Mouse (Mus musculus) hindbrain, embryonic 10.5 days (tissue): Measurements from ENCODE around the gene Ing1. TPM values are rescaled to one million over a fixed set of nuclear protein-coding genes. Genes with fewer than 3 reads are reported as not detected.
"Not testable (repeated sequence)": the region's sequence is repeated elsewhere in the genome, so short reads cannot be mapped to it uniquely, and the experiment has no call there.

Experiments
- DNase-seq: peaks from one replicate; pipeline ENCODE4 v3.0.0-alpha.2; 2017; ENCODE audit warnings: low spot score
- H3K27ac ChIP-seq: fragments of 300-500 bp; sonication (generic); 2 replicates; pipeline ENCODE4 v1.5.1; 2016; ENCODE audit warnings: mild to moderate bottlenecking, moderate library complexity
- H3K27me3 ChIP-seq: fragments of 300-500 bp; sonication (generic); 2 replicates; pipeline ENCODE4 v1.6.1; 2016; ENCODE audit warnings: mild to moderate bottlenecking; ENCODE audit not compliant: poor library complexity, insufficient read depth, severe bottlenecking
- H3K36me3 ChIP-seq: fragments of 300-500 bp; sonication (generic); 2 replicates; pipeline ENCODE4 v1.6.1; 2016; ENCODE audit warnings: mild to moderate bottlenecking, moderate library complexity
- H3K4me1 ChIP-seq: fragments of 300-500 bp; sonication (generic); replicated peaks from 2 replicates; pipeline ENCODE4 v1.6.1; 2016; ENCODE audit warnings: mild to moderate bottlenecking
- H3K4me3 ChIP-seq: fragments of 300-500 bp; sonication (generic); 2 replicates; pipeline ENCODE4 v1.5.1; 2016; ENCODE audit warnings: mild to moderate bottlenecking, moderate library complexity
- H3K9me3 ChIP-seq: fragments of 300-500 bp; sonication (generic); 2 replicates; pipeline ENCODE4 v1.6.1; 2016; ENCODE audit warnings: mild to moderate bottlenecking, moderate library complexity
- whole genome bisulfite sequencing: fragments of 180-500 bp; shearing (Covaris S2); methylation state at CpG from one replicate; pipeline ENCODE4 v1.1.7; 2016; 5-methylcytosine and 5-hydroxymethylcytosine counted together
- polyA plus RNA-seq: library from polyadenylated mRNA; unstranded; fragments of >200 nt; fragmentation: Nextera tagmentation; extraction: Ambion mirVana; gene quantifications from 2 replicates; pipeline ENCODE4 v1.2.1, GENCODE M21; 2016

The Ing1 gene
- polyA plus RNA-seq, 1 experiment from 2014 or later, result 31.0 TPM

- H3K36me3 ChIP-seq, result peaks cover 52% of the 10 kb centered on the region
- H3K4me3 ChIP-seq, result no peak overlapping the region
- 43% methylated on average over 4 of the region's 4 CpGs for WGBS
- 0 out of 2 replicates have a peak, but pooled peaks cover 3% of the 10 kb centered on the region for H3K9me3 ChIP-seq
- H3K27me3 ChIP-seq, result no peaks in the 10 kb centered on the region
- no peak overlapping the region for H3K27ac ChIP-seq
- no peak for DNase-seq
- H3K4me1 ChIP-seq, result peaks cover 16% of the 10 kb centered on the region; the same call in 1 of the 2 replicates
Observed at GRCm38 (mm10) chr8:11530849-11531248, 24.5 kb upstream of the Ing1 start.

- H3K4me3 ChIP-seq, result no peak overlapping the region
Observed at GRCm38 (mm10) chr8:11534494-11534893, 20.9 kb upstream of the Ing1 start.

GRCm38 (mm10) chr8:11539049-11539448 lies 16.3 kb upstream of the Ing1 start:
- H3K4me1 ChIP-seq, result peaks cover 15% of the 10 kb centered on the region; the same call in 1 of the 2 replicates
- H3K27me3 ChIP-seq, result no peaks in the 10 kb centered on the region
- H3K4me3 ChIP-seq, result no peak overlapping the region
- H3K9me3 ChIP-seq, result 0 out of 2 replicates have a peak, but pooled peaks cover 3% of the 10 kb centered on the region
- H3K36me3 ChIP-seq, result peaks cover 47% of the 10 kb centered on the region
- H3K27ac ChIP-seq, result no peak overlapping the region
- WGBS, result 95% methylated on average over 4 of the region's 4 CpGs
- DNase-seq, result no peak

More at GRCm38 (mm10) chr8:11534494-11534893, 20.9 kb upstream of the Ing1 start:
- Histone ChIP-seq H3K27me3 (no peaks in the 10 kb centered on the region), H3K9me3 (0 out of 2 replicates have a peak, but pooled peaks cover 3% of the 10 kb centered on the region), H3K4me1 (peaks cover 16% of the 10 kb centered on the region; the same call in 1 of the 2 replicates), H3K27ac (no peak overlapping the region), H3K36me3 (peaks cover 49% of the 10 kb centered on the region)
- DNase-seq, result no peak
- WGBS, result 25% methylated on average over 9 of the region's 9 CpGs

- Histone ChIP-seq H3K9me3 (0 out of 2 replicates have a peak, but pooled peaks cover 3% of the 10 kb centered on the region), H3K36me3 (peaks cover 48% of the 10 kb centered on the region), H3K27me3 (no peaks in the 10 kb centered on the region), H3K4me1 (peaks cover 4% of the 10 kb centered on the region; the same call in 1 of the 2 replicates), H3K27ac (no peak overlapping the region), H3K4me3 (no peak overlapping the region)
- WGBS, result 92% methylated on average over 8 of the region's 8 CpGs
- DNase-seq, result no peak
Observed at GRCm38 (mm10) chr8:11540182-11540581, 15.2 kb upstream of the Ing1 start.

- H3K27ac ChIP-seq, result no peak overlapping the region
Observed at GRCm38 (mm10) chr8:11542031-11542430, 13.3 kb upstream of the Ing1 start.

GRCm38 (mm10) chr8:11542866-11543265 lies 12.5 kb upstream of the Ing1 start:
- no peaks in the 10 kb centered on the region for H3K27me3 ChIP-seq
- 0 out of 2 replicates have a peak, but pooled peaks cover 3% of the 10 kb centered on the region for H3K9me3 ChIP-seq
- no peak overlapping the region for H3K4me3 ChIP-seq
- H3K27ac ChIP-seq, result no peak overlapping the region
- H3K4me1 ChIP-seq, result no peaks in the 10 kb centered on the region
- peaks cover 50% of the 10 kb centered on the region for H3K36me3 ChIP-seq
- DNase-seq, result no peak
- 88% methylated on average over 4 of the region's 4 CpGs for WGBS

More at GRCm38 (mm10) chr8:11542031-11542430, 13.3 kb upstream of the Ing1 start:
- 0 out of 2 replicates have a peak, but pooled peaks cover 3% of the 10 kb centered on the region for H3K9me3 ChIP-seq
- no peak for DNase-seq
- H3K27me3 ChIP-seq, result no peaks in the 10 kb centered on the region
- no peaks in the 10 kb centered on the region for H3K4me1 ChIP-seq
- 96% methylated on average over 12 of the region's 12 CpGs for WGBS
- no peak overlapping the region for H3K4me3 ChIP-seq
- H3K36me3 ChIP-seq, result peaks cover 53% of the 10 kb centered on the region

GRCm38 (mm10) chr8:11544386-11544785 lies 11.0 kb upstream of the Ing1 start:
- Histone ChIP-seq H3K27ac (no peak overlapping the region), H3K9me3 (0 out of 2 replicates have a peak, but pooled peaks cover 3% of the 10 kb centered on the region), H3K27me3 (no peaks in the 10 kb centered on the region), H3K4me3 (no peak overlapping the region), H3K36me3 (peaks cover 49% of the 10 kb centered on the region), H3K4me1 (no peaks in the 10 kb centered on the region)
- WGBS, result 44% methylated on average over 3 of the region's 3 CpGs
- peak; percentile 23 for DNase-seq

- no peaks in the 10 kb centered on the region for H3K27me3 ChIP-seq
- whole genome bisulfite sequencing, result 66% methylated on average over 6 of the region's 6 CpGs
- no peak for DNase-seq
Observed at GRCm38 (mm10) chr8:11547063-11547462, 8.3 kb upstream of the Ing1 start.

GRCm38 (mm10) chr8:11549706-11550105 lies 5.7 kb upstream of the Ing1 start:
- Histone ChIP-seq H3K9me3 (no peaks in the 10 kb centered on the region), H3K4me1 (peaks cover 25% of the 10 kb centered on the region), H3K36me3 (peaks cover 11% of the 10 kb centered on the region), H3K27ac (no peak overlapping the region), H3K27me3 (no peaks in the 10 kb centered on the region), H3K4me3 (peak overlapping the region; percentile 78)
- peak; percentile 53 for DNase-seq
- 20% methylated on average over 7 of the region's 7 CpGs for WGBS

More at GRCm38 (mm10) chr8:11547063-11547462, 8.3 kb upstream of the Ing1 start:
- Histone ChIP-seq H3K4me3 (no peak overlapping the region), H3K36me3 (peaks cover 26% of the 10 kb centered on the region), H3K9me3 (no peaks in the 10 kb centered on the region), H3K27ac (no peak overlapping the region), H3K4me1 (peaks cover 18% of the 10 kb centered on the region)

GRCm38 (mm10) chr8:11550281-11550948 lies 5.0 kb upstream of the Ing1 start, which contains the start of gene Cars2:
Gene Cars2, minus strand, starts transcription at chr8:11550783.
- Histone ChIP-seq H3K36me3 (peaks cover 8% of the 10 kb centered on the region), H3K4me1 (peaks cover 30% of the 10 kb centered on the region), H3K27me3 (no peaks in the 10 kb centered on the region), H3K9me3 (no peaks in the 10 kb centered on the region), H3K4me3 (peak within 1 kb of the TSS; percentile 78), H3K27ac (peak within 1 kb of the TSS; percentile 91)
- peak; percentile 90 for DNase-seq
- under 1% methylated on average over 53 of the region's 53 CpGs for WGBS

GRCm38 (mm10) chr8:11551497-11551896 lies 3.9 kb upstream of the Ing1 start:
- H3K36me3 ChIP-seq, H3K27me3 ChIP-seq, DNase-seq, H3K9me3 ChIP-seq, H3K27ac ChIP-seq: not testable (repeated sequence)
- H3K4me1 ChIP-seq, result peaks cover 30% of the 10 kb centered on the region
- WGBS, result 92% methylated on average over 4 of the region's 4 CpGs
- H3K4me3 ChIP-seq, result 0 out of 2 replicates have a peak overlapping the region, but pooled peaks have one; percentile 78

GRCm38 (mm10) chr8:11552390-11552789 lies 3.0 kb upstream of the Ing1 start:
- no peak overlapping the region for H3K4me3 ChIP-seq
- peaks cover 30% of the 10 kb centered on the region for H3K4me1 ChIP-seq
- WGBS, result 86% methylated on average over 10 of the region's 10 CpGs
- H3K27ac ChIP-seq, result no peak overlapping the region
- DNase-seq, result no peak
- 0 out of 2 replicates have a peak, but pooled peaks cover under 1% of the 10 kb centered on the region for H3K36me3 ChIP-seq
- H3K27me3 ChIP-seq, result no peaks in the 10 kb centered on the region
- H3K9me3 ChIP-seq, result no peaks in the 10 kb centered on the region
